22 mouse cellular contexts compared by ENCODE assay signal in the genomic region with DNA sequence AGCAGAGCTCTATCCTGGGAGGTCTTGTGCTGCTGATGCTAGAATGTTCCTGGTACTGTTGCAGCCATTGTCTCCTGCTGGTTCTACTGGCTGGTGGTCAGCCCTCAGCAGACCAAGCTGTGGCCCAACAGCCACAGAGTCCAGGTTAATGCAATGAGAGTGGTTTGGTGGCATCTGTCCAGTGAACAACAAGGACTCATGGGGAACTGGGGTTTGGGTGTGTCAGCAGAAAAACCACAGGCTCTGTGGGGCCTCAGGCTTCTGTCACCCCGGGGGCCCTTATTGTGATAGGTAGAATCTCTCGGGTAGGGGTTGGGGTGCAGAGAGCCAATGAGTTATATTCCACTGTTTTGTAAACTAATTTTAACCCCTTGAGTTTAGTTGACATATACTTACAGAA. TPM values are rescaled to one million over a fixed set of nuclear protein-coding genes. Genes with fewer than 3 reads are reported as not detected.
A peak's percentile ranks its signal among the peaks of the same experiment; 100 is the strongest.
DNase-seq lines count a peak whose midpoint lies in the region; ATAC-seq and TF ChIP-seq lines count a peak whose summit lies in the region.
"Had no signal": no experiment of that assay in that cellular context is flagged by ENCODE, and none has a peak within 500 bp of the region (broad histone marks: within the 10 kb centered on the region; RNA-seq: fewer than 3 reads in every experiment).

No protein-coding gene starts in this region.

- no peaks in the 10 kb centered on the region for H3K9me3 ChIP-seq in MEL (replicated peaks; ENCODE audit: insufficient read depth, low read length)
- H3K9me3 ChIP-seq in forebrain, postnatal 0 days (ENCODE audit: low read length), result no peaks in the 10 kb centered on the region
- H3K9me3 ChIP-seq: embryonic facial prominence, embryonic 15.5 days; limb, embryonic 15.5 days; midbrain, embryonic 12.5 days; neural tube, embryonic 15.5 days had no signal

- H3K27me3 ChIP-seq in MEL (ENCODE audit: control insufficient read depth in 1 of 2, insufficient read depth in 2 of 2, low read length in 2 of 2), result no peaks in the 10 kb centered on the region
- H3K27me3 ChIP-seq in myocyte (ENCODE audit: control insufficient read depth, insufficient read depth, insufficient read length), result no peaks in the 10 kb centered on the region
- no peaks in the 10 kb centered on the region for H3K27me3 ChIP-seq in forebrain, postnatal 0 days (ENCODE audit: insufficient read depth, low read length)
- H3K27me3 ChIP-seq: embryonic facial prominence, embryonic 15.5 days; limb, embryonic 15.5 days; neural tube, embryonic 15.5 days had no signal

- no peak for TF ChIP-seq RAD21 in MEL (IDR thresholded peaks at IDR 0.05; ENCODE audit: low read depth, low read length)

- H3K4me1 ChIP-seq in MEL (ENCODE audit: control insufficient read depth in 1 of 2, insufficient read depth in 2 of 2, low read length in 2 of 2), result peaks cover 12 to 28% of the 10 kb centered on the region in 2 experiments
- 0 out of 2 replicates have a peak, but pooled peaks cover 7% of the 10 kb centered on the region for H3K4me1 ChIP-seq in forebrain, postnatal 0 days (ENCODE audit: insufficient read depth)

- H3K36me3 ChIP-seq in MEL (ENCODE audit: control insufficient read depth in 1 of 2, insufficient read depth in 2 of 2, low read length in 2 of 2), result peaks cover 0 to 25% of the 10 kb centered on the region in 2 experiments; a peak in 2 of 4 replicates
- no peaks in the 10 kb centered on the region for H3K36me3 ChIP-seq in myocyte (ENCODE audit: control insufficient read depth, insufficient read depth)
- no peaks in the 10 kb centered on the region for H3K36me3 ChIP-seq in forebrain, postnatal 0 days (ENCODE audit: insufficient read depth)
- H3K36me3 ChIP-seq: embryonic facial prominence, embryonic 15.5 days; limb, embryonic 15.5 days; midbrain, embryonic 12.5 days; neural tube, embryonic 15.5 days had no signal

- H3K27ac ChIP-seq in MEL (ENCODE audit: control insufficient read depth, low read depth, low read length), result peak overlapping the region; percentile 26
- no peak overlapping the region for H3K27ac ChIP-seq in forebrain, postnatal 0 days (ENCODE audit: low read depth, low read length)
- H3K27ac ChIP-seq: embryonic facial prominence, embryonic 15.5 days; layer of hippocampus, adult 2 months; limb, embryonic 15.5 days; midbrain, embryonic 12.5 days; neural tube, embryonic 15.5 days had no signal

- TF ChIP-seq EP300 in MEL (IDR thresholded peaks at IDR 0.05; ENCODE audit: low read depth in 1 of 2, low read length in 2 of 2), result peak; percentile 61 to 79

- H3K4me2 ChIP-seq in myocyte (ENCODE audit: low read depth), result peak overlapping the region; percentile 63
- no peak overlapping the region for H3K4me2 ChIP-seq in forebrain, postnatal 0 days (ENCODE audit: low read depth)
- H3K4me2 ChIP-seq: embryonic facial prominence, embryonic 15.5 days; limb, embryonic 15.5 days; midbrain, embryonic 12.5 days; neural tube, embryonic 15.5 days had no signal

- H3K4me3 ChIP-seq in MEL (ENCODE audit: control insufficient read depth in 1 of 2, insufficient read depth in 1 of 2, low read depth in 2 of 2, low read length in 2 of 2), result no peak overlapping the region
- no peak overlapping the region for H3K4me3 ChIP-seq in myocyte
- H3K4me3 ChIP-seq in forebrain, postnatal 0 days (ENCODE audit: low read depth, low read length), result no peak overlapping the region
- H3K4me3 ChIP-seq: embryonic facial prominence, embryonic 15.5 days; layer of hippocampus, adult 2 months; limb, embryonic 15.5 days; midbrain, embryonic 12.5 days; neural tube, embryonic 15.5 days had no signal

- peak; percentile 6 for DNase-seq in heart, postnatal 4 days
- no peak for DNase-seq in heart, postnatal 36 days
- peak; percentile 87 for DNase-seq in MEL (ENCODE audit: low read depth, low spot score)
- no peak for DNase-seq in forebrain, postnatal 0 days
- no peak for DNase-seq in T-cell, adult 2 months (ENCODE audit: low spot score)
- DNase-seq: adrenal gland, postnatal 14 days; cerebellum, adult 11 months; cerebellum, postnatal 25 days; kidney, adult 18-20 months; kidney, postnatal 14 days; lung, adult 2 months; right cerebral cortex, postnatal 25 days had no signal

- H3K79me2 ChIP-seq in MEL (ENCODE audit: control insufficient read depth, insufficient read depth, low read length, poor library complexity), result no peaks in the 10 kb centered on the region
- no peaks in the 10 kb centered on the region for H3K79me2 ChIP-seq in myocyte (ENCODE audit: control insufficient read depth, insufficient read depth)

- TF ChIP-seq POLR2A in MEL (IDR thresholded peaks at IDR 0.05; ENCODE audit: control insufficient read depth in 1 of 2, insufficient read depth in 1 of 2, low read depth in 1 of 2, low read length in 2 of 2, poor library complexity in 1 of 2) (no peak), myocyte (IDR thresholded peaks at IDR 0.05; ENCODE audit: insufficient read length, low read depth) (no peak)

- 76% methylated on average over 2 of the region's 2 CpGs for WGBS in forebrain, postnatal 0 days

- no peak overlapping the region for H3K9ac ChIP-seq in MEL (ENCODE audit: control insufficient read depth, low read depth, low read length, poor library complexity, severe bottlenecking)
- H3K9ac ChIP-seq in forebrain, postnatal 0 days, result no peak overlapping the region
- H3K9ac ChIP-seq: embryonic facial prominence, embryonic 15.5 days; limb, embryonic 15.5 days; midbrain, embryonic 12.5 days; neural tube, embryonic 15.5 days had no signal

- H3ac ChIP-seq in myocyte (ENCODE audit: control insufficient read depth, insufficient read length), result no peak overlapping the region

- ATAC-seq in granulocyte monocyte progenitor cell, adult 5-6 weeks (replicated peaks; ENCODE audit: poor library complexity, severe bottlenecking), result peak; percentile 67
- no peak for ATAC-seq in forebrain, postnatal 0 days
- ATAC-seq: forebrain, embryonic 16.5 days; hindbrain, embryonic 16.5 days had no signal

- intact Hi-C loops in heart, postnatal 36 days (cut with DNase I), result loop anchor here (5.0 kb wide), 2 partner anchors 53 to 163 kb away; no protein-coding TSS in a partner anchor

- no peak for TF ChIP-seq CTCF in MEL (IDR thresholded peaks at IDR 0.05 in 2 of 3, conservative IDR thresholded peaks at IDR 0.05 in 1 of 3; ENCODE audit: control insufficient read depth in 1 of 3, insufficient read depth in 1 of 3, low read depth in 2 of 3, low read length in 3 of 3, poor library complexity in 1 of 3, severe bottlenecking in 1 of 3)
- no peak for TF ChIP-seq CTCF in forebrain, postnatal 0 days (IDR thresholded peaks at IDR 0.05; ENCODE audit: low read depth)

RNA-seq across cellular contexts. Expression of gene Selenom, which starts 4.2 kb away (rescaled TPM):
- 10 to 100 TPM; 55.7 to 59.2 TPM for total RNA-seq in heart, postnatal 4 days (2021)
- total RNA-seq in heart, postnatal 36 days (2021), result 10 to 100 TPM; 37.6 to 43.8 TPM
- 28.7 and 29.5 TPM in 2 replicates for total RNA-seq in MEL (2012; rRNA removed)
- 10 to 100 TPM in 1 of 2 experiments, not detected in 1; 35.4 TPM for polyA plus RNA-seq in MEL (2012; ENCODE audit: insufficient read depth in 1 of 2, insufficient read length in 2 of 2, low read depth in 1 of 2, low replicate concordance in 2 of 2, missing spikeins in 1 of 2)
- 22.0 and 28.8 TPM in 2 replicates for total RNA-seq in granulocyte monocyte progenitor cell, adult 5-6 weeks (2014; fragmentation: Nextera tagmentation)
- total RNA-seq in granulocyte monocyte progenitor cell, adult 5-6 weeks (2017), result 17.0 and 21.1 TPM in 2 replicates
- 270 TPM for polyA plus RNA-seq in myocyte (2012; fragmentation: generic; extraction: Trizol)
- 119 and 172 TPM in 2 replicates for total RNA-seq in forebrain, postnatal 0 days (2014; rRNA removed)
- polyA plus RNA-seq in forebrain, postnatal 0 days (2015; fragmentation: Nextera tagmentation; extraction: Ambion mirVana), result 224 and 227 TPM in 2 replicates

RNA-seq across cellular contexts. Expression of gene Inpp5j, which starts 5.7 kb away (rescaled TPM):
- 10 to 100 TPM; 17.2 to 21.1 TPM for total RNA-seq in heart, postnatal 4 days (2021)
- 10 to 100 TPM; 15.7 to 25.8 TPM for total RNA-seq in heart, postnatal 36 days (2021)
- total RNA-seq in MEL (2012; rRNA removed), result 0.23 TPM in 2 replicates
- polyA plus RNA-seq in MEL (2012; ENCODE audit: insufficient read depth in 1 of 2, insufficient read length in 2 of 2, low read depth in 1 of 2, low replicate concordance in 2 of 2, missing spikeins in 1 of 2) (1 to 10 TPM in 1 of 2 experiments, not detected in 1; 2.9 TPM), myocyte (2012; fragmentation: generic; extraction: Trizol) (5.8 TPM)
- total RNA-seq in granulocyte monocyte progenitor cell, adult 5-6 weeks (2014; fragmentation: Nextera tagmentation), result 0.94 and 1.1 TPM in 2 replicates
- total RNA-seq in granulocyte monocyte progenitor cell, adult 5-6 weeks (2017), result 0.09 and 0.57 TPM in 2 replicates
- total RNA-seq in forebrain, postnatal 0 days (2014; rRNA removed), result 3.5 and 6.5 TPM in 2 replicates
- polyA plus RNA-seq in forebrain, postnatal 0 days (2015; fragmentation: Nextera tagmentation; extraction: Ambion mirVana), result 6.6 and 9.7 TPM in 2 replicates
- total RNA-seq: hematopoietic stem cell, adult 5-6 weeks had no signal

RNA-seq across cellular contexts. Expression of gene Pla2g3, which starts 22.2 kb away (rescaled TPM):
- under 1 TPM; 0.11 to 0.24 TPM for total RNA-seq in heart, postnatal 4 days (2021)
- not detected for total RNA-seq in heart, postnatal 36 days (2021)
- total RNA-seq in MEL (2012; rRNA removed), result 0.15 and 0.29 TPM in 2 replicates
- under 1 TPM in 1 of 2 experiments, not detected in 1; 0.39 TPM for polyA plus RNA-seq in MEL (2012; ENCODE audit: insufficient read depth in 1 of 2, insufficient read length in 2 of 2, low read depth in 1 of 2, low replicate concordance in 2 of 2, missing spikeins in 1 of 2)
- total RNA-seq in granulocyte monocyte progenitor cell, adult 5-6 weeks (2014; fragmentation: Nextera tagmentation), result 0.26 TPM in 1 of 2 replicates, not detected in the other
- not detected in 2 replicates for total RNA-seq in granulocyte monocyte progenitor cell, adult 5-6 weeks (2017)
- polyA plus RNA-seq in myocyte (2012; fragmentation: generic; extraction: Trizol), result 0.62 TPM
- total RNA-seq in forebrain, postnatal 0 days (2014; rRNA removed), result 21.3 and 26.2 TPM in 2 replicates
- polyA plus RNA-seq in forebrain, postnatal 0 days (2015; fragmentation: Nextera tagmentation; extraction: Ambion mirVana), result 9.4 and 11.9 TPM in 2 replicates
- total RNA-seq: hematopoietic stem cell, adult 5-6 weeks had no signal

RNA-seq across cellular contexts. Expression of gene Smtn, which starts 30.1 kb away (rescaled TPM):
- total RNA-seq in heart, postnatal 4 days (2021), result 100 to 1,000 TPM; 188 to 190 TPM
- total RNA-seq in heart, postnatal 36 days (2021), result 100 to 1,000 TPM; 146 to 153 TPM
- total RNA-seq in MEL (2012; rRNA removed), result 203 and 204 TPM in 2 replicates
- 100 to 1,000 TPM in 1 of 2 experiments, not detected in 1; 370 TPM for polyA plus RNA-seq in MEL (2012; ENCODE audit: insufficient read depth in 1 of 2, insufficient read length in 2 of 2, low read depth in 1 of 2, low replicate concordance in 2 of 2, missing spikeins in 1 of 2)
- 7.5 and 10.5 TPM in 2 replicates for total RNA-seq in granulocyte monocyte progenitor cell, adult 5-6 weeks (2014; fragmentation: Nextera tagmentation)
- total RNA-seq in granulocyte monocyte progenitor cell, adult 5-6 weeks (2017), result 7.0 and 8.3 TPM in 2 replicates
- 141 TPM for polyA plus RNA-seq in myocyte (2012; fragmentation: generic; extraction: Trizol)
- total RNA-seq in forebrain, postnatal 0 days (2014; rRNA removed), result 3.9 and 7.9 TPM in 2 replicates
- polyA plus RNA-seq in forebrain, postnatal 0 days (2015; fragmentation: Nextera tagmentation; extraction: Ambion mirVana), result 8.1 and 8.7 TPM in 2 replicates

RNA-seq across cellular contexts. Expression of gene Rnf185, which starts 58.2 kb away (rescaled TPM):
- total RNA-seq in heart, postnatal 4 days (2021), result 10 to 100 TPM; 26.7 to 28.9 TPM
- 10 to 100 TPM; 18.6 to 20.3 TPM for total RNA-seq in heart, postnatal 36 days (2021)
- total RNA-seq in MEL (2012; rRNA removed), result 9.5 and 9.9 TPM in 2 replicates
- polyA plus RNA-seq in MEL (2012; ENCODE audit: insufficient read depth in 1 of 2, insufficient read length in 2 of 2, low read depth in 1 of 2, low replicate concordance in 2 of 2, missing spikeins in 1 of 2) (10 to 100 TPM in 1 of 2 experiments, not detected in 1; 13.8 TPM), myocyte (2012; fragmentation: generic; extraction: Trizol) (47.2 TPM)
- 12.6 and 14.1 TPM in 2 replicates for total RNA-seq in granulocyte monocyte progenitor cell, adult 5-6 weeks (2014; fragmentation: Nextera tagmentation)
- 10.0 and 11.9 TPM in 2 replicates for total RNA-seq in granulocyte monocyte progenitor cell, adult 5-6 weeks (2017)
- 35.9 and 38.8 TPM in 2 replicates for total RNA-seq in forebrain, postnatal 0 days (2014; rRNA removed)
- 36.3 and 36.9 TPM in 2 replicates for polyA plus RNA-seq in forebrain, postnatal 0 days (2015; fragmentation: Nextera tagmentation; extraction: Ambion mirVana)

Comparison
In these comparisons a context has a peak if more than half of its experiments do, and no peak if none do; other contexts are left out.
1. DNase-seq: peak in heart, postnatal 4 days (single experiment) and MEL (single experiment); none in heart, postnatal 36 days (0 of 2), forebrain, postnatal 0 days (single experiment) and T-cell, adult 2 months (single experiment).
2. RNA of gene Pla2g3, which starts 22.2 kb away (total RNA-seq): 21.3 to 26.2 TPM in forebrain, postnatal 0 days; 0.11 to 0.24 TPM in heart, postnatal 4 days, 0.15 to 0.29 TPM in MEL, not detected in heart, postnatal 36 days and 0.26 TPM in granulocyte monocyte progenitor cell, adult 5-6 weeks; every median in the first group is over 10 times any median in the second.